Mouse (Mus musculus): Measurements from ENCODE around the gene Kif19a. TPM values are rescaled to one million over a fixed set of nuclear protein-coding genes. Genes with fewer than 3 reads are reported as not detected.

The Kif19a gene
- polyA plus RNA-seq, 1 experiment: not detected

GRCm38 (mm10) chr11:114771896-114772295 is 6.7 kb downstream of the Kif19a start:
- H3K27ac ChIP-seq (ENCODE audit: insufficient read depth, low read length): no peak overlapping the region

GRCm38 (mm10) chr11:114780076-114780475 is 14.9 kb downstream of the Kif19a start:
- TF ChIP-seq CTCF (IDR thresholded peaks at IDR 0.05; ENCODE audit: borderline replicate concordance, insufficient read depth, low read length) (no peak), POLR2A (IDR thresholded peaks at IDR 0.05; ENCODE audit: low read depth, low read length) (no peak)
- H3K4me3 ChIP-seq (ENCODE audit: insufficient read depth, low read length): no peak overlapping the region
- H3K27ac ChIP-seq (ENCODE audit: insufficient read depth, low read length): no peak overlapping the region
- H3K4me1 ChIP-seq (ENCODE audit: control insufficient read depth, insufficient read depth, low read length): no peaks in the 10 kb centered on the region

More at GRCm38 (mm10) chr11:114771896-114772295, 6.7 kb downstream of the Kif19a start:
- Histone ChIP-seq H3K4me3 (ENCODE audit: insufficient read depth, low read length) (no peak overlapping the region), H3K4me1 (ENCODE audit: control insufficient read depth, insufficient read depth, low read length) (no peaks in the 10 kb centered on the region)
- TF ChIP-seq CTCF (IDR thresholded peaks at IDR 0.05; ENCODE audit: borderline replicate concordance, insufficient read depth, low read length) (no peak), POLR2A (IDR thresholded peaks at IDR 0.05; ENCODE audit: low read depth, low read length) (no peak)

- no peak overlapping the region for H3K4me3 ChIP-seq (ENCODE audit: insufficient read depth, low read length)
- TF ChIP-seq POLR2A (IDR thresholded peaks at IDR 0.05; ENCODE audit: low read depth, low read length) (no peak), CTCF (IDR thresholded peaks at IDR 0.05; ENCODE audit: borderline replicate concordance, insufficient read depth, low read length) (no peak)
- H3K4me1 ChIP-seq (ENCODE audit: control insufficient read depth, insufficient read depth, low read length): no peaks in the 10 kb centered on the region
- H3K27ac ChIP-seq (ENCODE audit: insufficient read depth, low read length): no peak overlapping the region
Measured at GRCm38 (mm10) chr11:114785892-114786291, 20.7 kb downstream of the Kif19a start.

GRCm38 (mm10) chr11:114786326-114786725 is 21.1 kb downstream of the Kif19a start:
- Histone ChIP-seq H3K4me3 (ENCODE audit: insufficient read depth, low read length) (no peak overlapping the region), H3K27ac (ENCODE audit: insufficient read depth, low read length) (no peak overlapping the region), H3K4me1 (ENCODE audit: control insufficient read depth, insufficient read depth, low read length) (no peaks in the 10 kb centered on the region)
- no peak for TF ChIP-seq CTCF (IDR thresholded peaks at IDR 0.05; ENCODE audit: borderline replicate concordance, insufficient read depth, low read length)
- TF ChIP-seq POLR2A (IDR thresholded peaks at IDR 0.05; ENCODE audit: low read depth, low read length): no peak

GRCm38 (mm10) chr11:114787611-114788010 is 22.4 kb downstream of the Kif19a start:
- no peak overlapping the region for H3K4me3 ChIP-seq (ENCODE audit: insufficient read depth, low read length)
- H3K27ac ChIP-seq (ENCODE audit: insufficient read depth, low read length): no peak overlapping the region
- H3K4me1 ChIP-seq (ENCODE audit: control insufficient read depth, insufficient read depth, low read length): no peaks in the 10 kb centered on the region
- TF ChIP-seq POLR2A (IDR thresholded peaks at IDR 0.05; ENCODE audit: low read depth, low read length) (no peak), CTCF (IDR thresholded peaks at IDR 0.05; ENCODE audit: borderline replicate concordance, insufficient read depth, low read length) (no peak)

GRCm38 (mm10) chr11:114789061-114789714 is 24.0 kb downstream of the Kif19a start:
- H3K4me1 ChIP-seq (ENCODE audit: control insufficient read depth, insufficient read depth, low read length): no peaks in the 10 kb centered on the region
- H3K4me3 ChIP-seq (ENCODE audit: insufficient read depth, low read length): no peak overlapping the region
- no peak overlapping the region for H3K27ac ChIP-seq (ENCODE audit: insufficient read depth, low read length)
- TF ChIP-seq POLR2A (IDR thresholded peaks at IDR 0.05; ENCODE audit: low read depth, low read length) (no peak), CTCF (IDR thresholded peaks at IDR 0.05; ENCODE audit: borderline replicate concordance, insufficient read depth, low read length) (peak; percentile 95)

- H3K4me1 ChIP-seq (ENCODE audit: control insufficient read depth, insufficient read depth, low read length): no peaks in the 10 kb centered on the region
- TF ChIP-seq POLR2A (IDR thresholded peaks at IDR 0.05; ENCODE audit: low read depth, low read length): no peak
- TF ChIP-seq CTCF (IDR thresholded peaks at IDR 0.05; ENCODE audit: borderline replicate concordance, insufficient read depth, low read length): no peak
- no peak overlapping the region for H3K4me3 ChIP-seq (ENCODE audit: insufficient read depth, low read length)
- H3K27ac ChIP-seq (ENCODE audit: insufficient read depth, low read length): no peak overlapping the region
Measured at GRCm38 (mm10) chr11:114789716-114790115, 24.5 kb downstream of the Kif19a start.

- H3K27ac ChIP-seq (ENCODE audit: insufficient read depth, low read length): no peak overlapping the region
- TF ChIP-seq POLR2A (IDR thresholded peaks at IDR 0.05; ENCODE audit: low read depth, low read length): no peak
- TF ChIP-seq CTCF (IDR thresholded peaks at IDR 0.05; ENCODE audit: borderline replicate concordance, insufficient read depth, low read length): no peak
- H3K4me1 ChIP-seq (ENCODE audit: control insufficient read depth, insufficient read depth, low read length): no peaks in the 10 kb centered on the region
- no peak overlapping the region for H3K4me3 ChIP-seq (ENCODE audit: insufficient read depth, low read length)
Measured at GRCm38 (mm10) chr11:114790171-114790570, 25.0 kb downstream of the Kif19a start.

GRCm38 (mm10) chr11:114790841-114791240 is 25.7 kb downstream of the Kif19a start:
- TF ChIP-seq POLR2A (IDR thresholded peaks at IDR 0.05; ENCODE audit: low read depth, low read length) (no peak), CTCF (IDR thresholded peaks at IDR 0.05; ENCODE audit: borderline replicate concordance, insufficient read depth, low read length) (0 out of 2 replicates have a peak, but pooled peaks have one; percentile 11)
- Histone ChIP-seq H3K4me3 (ENCODE audit: insufficient read depth, low read length) (no peak overlapping the region), H3K4me1 (ENCODE audit: control insufficient read depth, insufficient read depth, low read length) (no peaks in the 10 kb centered on the region)

GRCm38 (mm10) chr11:114791351-114791889 is 26.2 kb downstream of the Kif19a start:
- TF ChIP-seq CTCF (IDR thresholded peaks at IDR 0.05; ENCODE audit: borderline replicate concordance, insufficient read depth, low read length): no peak
- no peak for TF ChIP-seq POLR2A (IDR thresholded peaks at IDR 0.05; ENCODE audit: low read depth, low read length)

More at GRCm38 (mm10) chr11:114790841-114791240, 25.7 kb downstream of the Kif19a start:
- no peak overlapping the region for H3K27ac ChIP-seq (ENCODE audit: insufficient read depth, low read length)

More at GRCm38 (mm10) chr11:114791351-114791889, 26.2 kb downstream of the Kif19a start:
- Histone ChIP-seq H3K4me1 (ENCODE audit: control insufficient read depth, insufficient read depth, low read length) (no peaks in the 10 kb centered on the region), H3K27ac (ENCODE audit: insufficient read depth, low read length) (no peak overlapping the region), H3K4me3 (ENCODE audit: insufficient read depth, low read length) (no peak overlapping the region; the same call in 1 of the 2 replicates)
